22 mouse cellular contexts compared by ENCODE assay signal in the genomic region with DNA sequence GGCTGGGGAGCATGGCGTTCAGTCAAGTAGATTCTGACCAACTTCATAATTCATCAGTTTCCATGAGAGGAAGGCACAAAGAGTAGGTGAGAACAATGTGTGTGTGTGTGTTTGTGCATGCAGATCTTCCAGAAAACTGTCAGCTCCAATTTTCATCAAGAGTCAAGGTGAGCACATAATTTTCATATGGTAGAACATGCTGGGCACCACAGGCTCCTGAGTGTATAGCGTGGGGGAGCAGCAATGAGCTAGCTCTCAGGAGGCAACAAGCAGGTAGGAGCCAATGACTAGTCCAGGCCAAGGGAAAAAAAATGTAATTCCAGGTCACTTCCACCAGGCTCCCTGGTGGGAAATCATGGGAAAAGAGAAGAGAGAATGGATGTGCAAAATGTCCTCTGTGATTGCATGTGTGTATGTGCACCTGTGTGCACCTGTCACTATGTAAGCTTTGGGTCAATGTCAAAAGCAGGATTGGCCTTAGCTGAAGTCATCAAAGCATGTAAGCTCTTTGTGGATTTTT. TPM values are rescaled to one million over a fixed set of nuclear protein-coding genes. Genes with fewer than 3 reads are reported as not detected.
A peak's percentile ranks its signal among the peaks of the same experiment; 100 is the strongest.
DNase-seq lines count a peak whose midpoint lies in the region; TF ChIP-seq lines count a peak whose summit lies in the region.
"Had no signal": no experiment of that assay in that cellular context is flagged by ENCODE, and none has a peak within 500 bp of the region (broad histone marks: within the 10 kb centered on the region; RNA-seq: fewer than 3 reads in every experiment).

No protein-coding gene starts in this region.

- no peak overlapping the region for H3K27ac ChIP-seq in left cerebral cortex, adult 2 months
- H3K27ac ChIP-seq: embryonic facial prominence, embryonic 13.5 days; forebrain, embryonic 10.5 days; hindbrain, embryonic 12.5 days; limb, embryonic 12.5 days; liver, embryonic 15.5 days; midbrain, embryonic 15.5 days; neural tube, embryonic 12.5 days had no signal

- intact Hi-C loops in left cerebral cortex, postnatal 4 days (cut with DNase I): loop anchor here (10.0 kb wide), 1 partner anchor 58 kb away; no protein-coding TSS in a partner anchor
- intact Hi-C loops in left cerebral cortex, adult 2 months (cut with DNase I): no loop called here

- DNase-seq in left cerebral cortex, postnatal 4 days: peak; percentile 15
- DNase-seq in left cerebral cortex, adult 2 months (ENCODE audit: extremely low spot score in 1 of 2, low spot score in 2 of 2): no peak
- peak; percentile 90 for DNase-seq in cerebellum, adult 11-12 months
- DNase-seq in cerebellum, adult 9-10 months: peak; percentile 93
- DNase-seq in cerebellum, postnatal 36 days: peak; percentile 65 to 74
- DNase-seq in layer of hippocampus, adult 9-11 months: no peak
- no peak for DNase-seq in adipocyte (ENCODE audit: low spot score)
- DNase-seq: adrenal gland, adult 8-10 months; kidney, adult 9 months; kidney, postnatal 10 days; lung, embryonic 14.5 days; lung, postnatal 14 days; thymus, adult 2 months; thymus, postnatal 36 days had no signal

- TF ChIP-seq CTCF in left cerebral cortex, adult 2 months (IDR thresholded peaks at IDR 0.05): no peak

- H3K4me3 ChIP-seq in left cerebral cortex, adult 2 months: no peak overlapping the region
- H3K4me3 ChIP-seq: embryonic facial prominence, embryonic 13.5 days; forebrain, embryonic 10.5 days; hindbrain, embryonic 12.5 days; limb, embryonic 12.5 days; liver, embryonic 15.5 days; midbrain, embryonic 15.5 days; myocyte; neural tube, embryonic 12.5 days had no signal

RNA-seq across cellular contexts. Expression of a gene that starts 35.4 kb away (rescaled TPM):
- total RNA-seq in left cerebral cortex, postnatal 4 days (2021): 100 to 1,000 TPM; 194 to 195 TPM
- 10 to 100 TPM; 87.1 to 91.6 TPM for total RNA-seq in left cerebral cortex, adult 2 months (2021)

RNA-seq across cellular contexts. Expression of a gene that starts 45.4 kb away (rescaled TPM):
- 10 to 100 TPM; 24.2 to 25.3 TPM for total RNA-seq in left cerebral cortex, postnatal 4 days (2021)
- 10 to 100 TPM; 34.0 to 36.9 TPM for total RNA-seq in left cerebral cortex, adult 2 months (2021)

Comparison
In these comparisons a context has a peak if more than half of its experiments do, and no peak if none do; other contexts are left out.
1. DNase-seq: peak in left cerebral cortex, postnatal 4 days (single experiment), cerebellum, adult 11-12 months (single experiment), cerebellum, adult 9-10 months (single experiment) and cerebellum, postnatal 36 days (2 of 2); none in left cerebral cortex, adult 2 months (0 of 2), layer of hippocampus, adult 9-11 months (single experiment) and adipocyte (single experiment).